Mouse (Mus musculus): ENCODE measurements around the gene Slc34a2. TPM values are rescaled to one million over a fixed set of nuclear protein-coding genes. Genes with fewer than 3 reads are reported as not detected.

Gene Slc34a2
- polyA plus RNA-seq, 2 experiments: 0.03 to 0.18 TPM

DNA sequence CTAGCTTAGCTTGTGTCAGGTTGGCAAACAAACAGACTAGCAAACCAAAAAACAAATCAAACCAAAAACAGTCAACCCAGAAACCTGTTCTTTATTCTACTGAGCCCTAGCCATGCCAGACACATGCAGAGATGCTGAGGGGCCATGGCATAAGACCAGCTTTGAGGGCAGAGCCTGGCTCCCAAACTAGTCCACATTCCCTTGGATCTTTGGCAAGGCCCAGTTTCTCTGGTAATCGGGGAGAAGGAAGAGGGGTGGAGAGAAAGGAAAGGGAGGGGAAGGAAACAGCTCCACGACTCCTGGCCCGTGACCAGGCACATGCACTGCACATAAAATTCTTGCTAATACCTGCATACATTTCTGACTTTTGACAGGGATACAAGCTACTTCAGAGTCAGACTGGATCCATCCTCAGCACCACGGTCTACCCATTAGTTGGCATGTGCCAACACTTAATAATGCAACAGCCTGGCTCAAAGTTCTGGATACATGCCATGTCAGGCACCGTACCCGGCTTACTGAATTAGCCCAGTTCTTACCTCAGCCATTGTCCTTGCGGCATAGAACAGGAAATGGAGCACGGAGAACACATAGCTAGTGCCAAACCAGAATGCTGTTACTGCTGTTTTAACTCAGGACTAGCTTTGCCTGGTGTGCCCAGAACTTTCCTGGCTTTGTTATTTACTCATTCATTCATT lies 12.5 kb upstream of the Slc34a2 start:
- Histone ChIP-seq H3K9me3 (ENCODE audit: control insufficient read depth, low read length) (no peaks in the 10 kb centered on the region; the same call in 1 of the 2 replicates), H3K27ac (replicated peaks; ENCODE audit: low read depth, low read length) (no peak overlapping the region), H3K36me3 (ENCODE audit: control insufficient read depth, insufficient read depth, low read length) (no peaks in the 10 kb centered on the region), H3K9ac (ENCODE audit: low read depth, low read length, severe bottlenecking) (no peak overlapping the region), H3K4me3 (replicated peaks; ENCODE audit: low read length) (no peak overlapping the region), H3K27me3 (ENCODE audit: control insufficient read depth, insufficient read depth, low read length) (no peaks in the 10 kb centered on the region), H3K4me1 (ENCODE audit: control insufficient read depth, insufficient read depth, low read length) (no peaks in the 10 kb centered on the region), H3K4me2 (replicated peaks; ENCODE audit: low read depth, low read length, severe bottlenecking) (no peak overlapping the region)
- no peak for ATAC-seq (ENCODE audit: low FRiP score, low read depth)
- TF ChIP-seq POLR2A (IDR thresholded peaks at IDR 0.05; ENCODE audit: borderline replicate concordance, extremely low read depth, insufficient read depth, insufficient read length): no peak
- no peak for DNase-seq (ENCODE audit: low spot score)
- 85% methylated on average over 8 of the region's 8 CpGs for WGBS

DNA sequence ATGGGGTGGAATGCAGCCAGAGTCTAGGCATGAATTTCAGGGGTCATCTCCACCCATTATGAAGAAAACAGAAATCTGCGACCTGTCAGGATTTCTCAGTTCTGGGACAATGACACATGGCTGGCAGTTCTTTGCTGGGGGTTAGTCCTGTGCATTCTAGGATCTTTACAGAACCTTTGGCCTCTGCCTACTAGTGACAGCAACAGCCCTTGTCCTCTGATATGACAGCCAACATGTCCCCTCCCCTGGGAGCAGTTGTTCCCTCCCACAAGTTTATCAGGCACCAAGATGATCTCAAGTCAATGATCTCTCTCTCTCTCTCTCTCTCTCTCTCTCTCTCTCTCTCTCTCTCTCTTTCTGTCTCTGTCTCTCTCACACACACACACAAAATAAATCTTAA lies 6.5 kb upstream of the Slc34a2 start:
- no peak for TF ChIP-seq POLR2A (IDR thresholded peaks at IDR 0.05; ENCODE audit: borderline replicate concordance, extremely low read depth, insufficient read depth, insufficient read length)
- Histone ChIP-seq H3K27me3 (ENCODE audit: control insufficient read depth, insufficient read depth, low read length) (no peaks in the 10 kb centered on the region), H3K36me3 (ENCODE audit: control insufficient read depth, insufficient read depth, low read length) (no peaks in the 10 kb centered on the region), H3K4me1 (ENCODE audit: control insufficient read depth, insufficient read depth, low read length) (no peaks in the 10 kb centered on the region), H3K9me3 (ENCODE audit: control insufficient read depth, low read length) (no peaks in the 10 kb centered on the region), H3K27ac (replicated peaks; ENCODE audit: low read depth, low read length) (no peak overlapping the region), H3K4me2 (replicated peaks; ENCODE audit: low read depth, low read length, severe bottlenecking) (no peak overlapping the region), H3K4me3 (replicated peaks; ENCODE audit: low read length) (no peak overlapping the region), H3K9ac (ENCODE audit: low read depth, low read length, severe bottlenecking) (no peak overlapping the region)
- no peak for ATAC-seq (ENCODE audit: low FRiP score, low read depth)
- 85% methylated on average over 1 of the region's 1 CpGs for WGBS
- no peak for DNase-seq (ENCODE audit: low spot score)

DNA sequence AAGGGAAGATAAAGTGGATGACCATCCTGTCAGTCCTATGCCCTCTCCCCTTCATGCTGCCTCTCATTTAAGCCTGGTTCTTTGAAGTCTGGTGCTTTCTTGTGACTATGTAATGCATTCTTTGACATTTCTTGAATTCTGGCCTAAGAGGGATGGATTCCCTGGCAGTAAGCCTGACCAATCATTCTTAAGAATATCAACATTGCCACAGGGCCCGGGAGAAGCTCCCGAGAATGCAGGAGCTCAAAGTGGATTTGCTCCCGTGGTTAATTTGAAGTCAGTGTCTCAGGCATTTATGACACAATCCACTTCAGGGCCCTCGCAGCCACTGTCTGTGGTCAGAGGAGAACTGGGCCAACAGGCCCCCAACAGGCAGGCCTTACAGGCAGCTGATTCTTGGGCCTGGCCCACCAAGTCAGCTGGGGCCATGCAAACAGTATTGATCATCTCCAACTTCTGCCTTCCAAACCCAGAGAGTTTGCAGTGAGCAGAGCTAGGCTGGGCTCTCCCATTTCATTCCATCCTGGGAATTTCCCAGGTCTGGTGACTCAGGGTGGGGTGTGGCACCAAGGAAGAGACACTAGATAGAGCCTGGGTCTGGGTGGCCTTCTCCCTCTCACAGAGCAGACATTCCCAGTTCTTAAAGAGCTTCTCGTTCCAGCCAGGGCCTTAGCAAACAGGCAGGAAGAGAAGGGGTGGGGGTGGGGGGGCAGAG lies 4.3 kb downstream of the Slc34a2 start:
- Histone ChIP-seq H3K36me3 (ENCODE audit: control insufficient read depth, insufficient read depth, low read length) (no peaks in the 10 kb centered on the region), H3K4me3 (replicated peaks; ENCODE audit: low read length) (no peak overlapping the region), H3K4me2 (replicated peaks; ENCODE audit: low read depth, low read length, severe bottlenecking) (no peak overlapping the region), H3K27me3 (ENCODE audit: control insufficient read depth, insufficient read depth, low read length) (no peaks in the 10 kb centered on the region), H3K27ac (replicated peaks; ENCODE audit: low read depth, low read length) (no peak overlapping the region), H3K9me3 (ENCODE audit: control insufficient read depth, low read length) (no peaks in the 10 kb centered on the region), H3K9ac (ENCODE audit: low read depth, low read length, severe bottlenecking) (no peak overlapping the region), H3K4me1 (ENCODE audit: control insufficient read depth, insufficient read depth, low read length) (no peaks in the 10 kb centered on the region)
- TF ChIP-seq POLR2A (IDR thresholded peaks at IDR 0.05; ENCODE audit: borderline replicate concordance, extremely low read depth, insufficient read depth, insufficient read length): no peak
- ATAC-seq (ENCODE audit: low FRiP score, low read depth): no peak
- WGBS: 24% methylated on average over 5 of the region's 5 CpGs
- DNase-seq (ENCODE audit: low spot score): no peak

DNA sequence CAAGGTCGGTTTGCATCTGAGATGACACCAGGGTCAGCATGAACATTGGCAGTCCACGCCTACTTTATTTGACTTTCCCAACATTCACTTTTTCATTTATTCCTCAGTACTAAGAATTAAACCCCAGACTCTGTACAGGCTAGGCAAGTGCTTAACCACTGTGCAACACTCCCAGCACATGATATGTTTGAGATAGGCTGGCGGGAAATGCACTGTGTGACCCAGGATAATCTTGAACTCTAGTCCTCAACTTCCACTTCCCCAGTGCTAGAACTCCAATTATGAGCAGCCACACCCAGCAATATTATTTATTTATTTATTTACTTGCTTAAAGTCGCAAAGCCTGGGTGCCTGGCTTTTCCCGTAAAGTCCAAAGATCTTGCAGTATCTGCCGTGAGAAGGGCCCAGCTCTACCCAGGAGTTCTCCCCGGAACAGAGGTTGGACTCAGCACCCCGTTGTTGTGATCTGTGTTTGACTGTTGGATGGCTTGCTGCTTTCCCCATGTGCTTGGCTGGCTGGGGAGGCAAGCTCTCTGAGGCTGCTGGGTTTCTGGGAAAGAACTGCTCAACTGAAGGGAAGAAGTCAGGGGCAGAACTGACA lies 5.0 kb downstream of the Slc34a2 start:
- no peak for TF ChIP-seq POLR2A (IDR thresholded peaks at IDR 0.05; ENCODE audit: borderline replicate concordance, extremely low read depth, insufficient read depth, insufficient read length)
- Histone ChIP-seq H3K4me2 (replicated peaks; ENCODE audit: low read depth, low read length, severe bottlenecking) (no peak overlapping the region), H3K27me3 (ENCODE audit: control insufficient read depth, insufficient read depth, low read length) (no peaks in the 10 kb centered on the region), H3K36me3 (ENCODE audit: control insufficient read depth, insufficient read depth, low read length) (no peaks in the 10 kb centered on the region), H3K9me3 (ENCODE audit: control insufficient read depth, low read length) (no peaks in the 10 kb centered on the region), H3K27ac (replicated peaks; ENCODE audit: low read depth, low read length) (no peak overlapping the region), H3K4me1 (ENCODE audit: control insufficient read depth, insufficient read depth, low read length) (no peaks in the 10 kb centered on the region), H3K9ac (ENCODE audit: low read depth, low read length, severe bottlenecking) (no peak overlapping the region), H3K4me3 (replicated peaks; ENCODE audit: low read length) (no peak overlapping the region)
- 80% methylated on average over 8 of the region's 8 CpGs for WGBS
- ATAC-seq (ENCODE audit: low FRiP score, low read depth) (no peak), DNase-seq (ENCODE audit: low spot score) (no peak)

DNA sequence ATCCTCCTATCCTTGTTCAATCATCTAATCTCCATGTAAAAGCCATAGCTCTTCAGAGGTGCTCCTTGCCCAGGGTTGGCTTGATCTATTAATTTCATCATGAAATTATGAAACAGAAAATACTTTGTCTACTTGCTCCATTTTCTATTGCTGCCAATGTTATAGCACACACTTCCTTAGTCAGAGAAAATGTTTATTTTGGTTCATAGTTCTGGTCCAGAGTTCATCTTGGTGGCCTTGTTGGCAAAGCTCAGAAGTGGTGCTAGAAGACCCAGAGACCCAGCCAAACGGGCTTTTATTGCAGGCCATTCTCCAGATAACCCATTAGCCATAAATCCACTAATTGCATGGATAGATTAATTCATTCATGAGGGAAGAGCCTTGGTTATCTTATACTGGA lies 5.8 kb downstream of the Slc34a2 start:
- no peak overlapping the region for H3K9ac ChIP-seq (ENCODE audit: low read depth, low read length, severe bottlenecking)
- DNase-seq (ENCODE audit: low spot score) (no peak), ATAC-seq (ENCODE audit: low FRiP score, low read depth) (no peak)
- H3K36me3 ChIP-seq (ENCODE audit: control insufficient read depth, insufficient read depth, low read length): no peaks in the 10 kb centered on the region
- no peak overlapping the region for H3K4me3 ChIP-seq (replicated peaks; ENCODE audit: low read length)
- H3K27ac ChIP-seq (replicated peaks; ENCODE audit: low read depth, low read length): no peak overlapping the region
- H3K27me3 ChIP-seq (ENCODE audit: control insufficient read depth, insufficient read depth, low read length): peaks cover 4% of the 10 kb centered on the region; the same call in 1 of the 2 replicates
- 35% methylated on average over 1 of the region's 1 CpGs for WGBS
- no peak overlapping the region for H3K4me2 ChIP-seq (replicated peaks; ENCODE audit: low read depth, low read length, severe bottlenecking)
- TF ChIP-seq POLR2A (IDR thresholded peaks at IDR 0.05; ENCODE audit: borderline replicate concordance, extremely low read depth, insufficient read depth, insufficient read length): no peak
- H3K4me1 ChIP-seq (ENCODE audit: control insufficient read depth, insufficient read depth, low read length): no peaks in the 10 kb centered on the region
- no peaks in the 10 kb centered on the region for H3K9me3 ChIP-seq (ENCODE audit: control insufficient read depth, low read length)
